Mouse (Mus musculus): ENCODE results near the gene Cabp1. TPM values are rescaled to one million over a fixed set of nuclear protein-coding genes. Genes with fewer than 3 reads are reported as not detected.
A peak's percentile ranks its signal among the peaks of the same experiment; 100 is the strongest.
"Not testable (repeated sequence)": the region's sequence is repeated elsewhere in the genome, so short reads cannot be mapped to it uniquely, and the experiment has no call there.

Gene Cabp1
- polyA plus RNA-seq, 1 experiment from 2014 or later: 23.1 TPM

DNA sequence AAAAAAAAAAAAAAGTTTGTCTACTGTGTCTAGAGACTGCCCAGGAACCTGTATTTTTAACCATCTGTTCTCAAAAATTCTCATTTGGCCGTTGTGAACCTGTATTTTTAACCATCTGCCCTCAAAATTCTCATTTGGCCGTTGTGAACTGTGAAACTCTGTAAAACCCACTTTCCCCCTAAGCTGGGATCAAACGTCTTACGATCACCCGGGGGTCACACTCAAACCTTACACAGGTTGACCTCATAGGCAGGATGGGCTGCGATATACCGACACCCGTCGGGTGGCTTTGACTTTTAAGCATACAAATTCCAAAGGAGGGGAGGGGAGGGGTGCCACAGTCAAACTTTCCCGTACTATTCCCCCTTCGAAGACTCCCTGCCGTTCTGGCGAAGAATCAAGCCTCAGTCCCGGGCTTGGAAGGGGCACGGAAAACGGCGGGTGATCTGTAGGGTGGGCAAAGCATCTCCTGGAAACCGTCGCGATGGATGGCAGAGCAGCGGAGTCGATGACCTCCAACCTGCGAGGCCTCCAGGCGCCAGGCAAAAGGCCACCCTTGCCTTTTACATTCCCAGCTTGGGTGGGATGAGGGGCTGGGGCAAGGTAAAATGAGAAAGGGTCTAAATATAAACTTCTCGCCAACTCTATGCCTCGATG is 37.1 kb downstream of the Cabp1 start:
- H3K4me1 ChIP-seq: peaks cover 61% of the 10 kb centered on the region
- WGBS: 2% methylated on average over 26 of the region's 26 CpGs
- peak overlapping the region; percentile 100; the same call in 1 of the 2 replicates for H3K27ac ChIP-seq (replicated peaks)

DNA sequence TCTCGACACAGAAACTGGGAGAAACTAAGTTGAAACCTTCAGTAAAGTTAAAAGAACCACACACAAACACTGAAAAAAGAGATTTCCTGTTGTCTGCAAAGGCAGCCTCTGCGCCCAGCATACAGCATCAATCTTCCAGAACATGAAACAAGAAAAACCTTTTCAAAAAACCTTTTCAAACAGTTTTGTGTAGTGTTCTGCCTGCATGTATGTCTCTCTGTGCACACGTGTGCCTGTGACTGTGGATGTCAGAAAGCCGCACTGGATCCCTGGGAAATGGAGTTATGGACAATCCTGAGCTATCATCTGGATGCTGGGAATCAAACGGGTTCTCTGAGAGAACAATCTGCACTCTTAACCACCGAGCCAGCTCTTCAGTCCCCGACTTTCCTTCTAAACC is 37.8 kb downstream of the Cabp1 start:
- H3K4me2 ChIP-seq: peak overlapping the region; percentile 94
- peaks cover 60% of the 10 kb centered on the region for H3K4me1 ChIP-seq
- no peak for ATAC-seq (ENCODE audit: low FRiP score)
- H3K9ac ChIP-seq (replicated peaks): peak overlapping the region; percentile 69
- WGBS: 64% methylated on average over 7 of the region's 7 CpGs
- H3K27ac ChIP-seq (replicated peaks): no peak overlapping the region
- no peaks in the 10 kb centered on the region for H3K36me3 ChIP-seq
- no peaks in the 10 kb centered on the region for H3K27me3 ChIP-seq (replicated peaks)
- no peaks in the 10 kb centered on the region for H3K9me3 ChIP-seq (replicated peaks)
- H3K4me3 ChIP-seq (replicated peaks): peak overlapping the region; percentile 58

More for the DNA sequence above, 37.1 kb downstream of the Cabp1 start:
- no peaks in the 10 kb centered on the region for H3K27me3 ChIP-seq (replicated peaks)
- no peaks in the 10 kb centered on the region for H3K36me3 ChIP-seq
- no peaks in the 10 kb centered on the region for H3K9me3 ChIP-seq (replicated peaks)
- no peak for ATAC-seq (ENCODE audit: low FRiP score)
- peak overlapping the region; percentile 58 for H3K4me3 ChIP-seq (replicated peaks)
- H3K9ac ChIP-seq (replicated peaks): peak overlapping the region; percentile 69
- H3K4me2 ChIP-seq: peak overlapping the region; percentile 94

DNA sequence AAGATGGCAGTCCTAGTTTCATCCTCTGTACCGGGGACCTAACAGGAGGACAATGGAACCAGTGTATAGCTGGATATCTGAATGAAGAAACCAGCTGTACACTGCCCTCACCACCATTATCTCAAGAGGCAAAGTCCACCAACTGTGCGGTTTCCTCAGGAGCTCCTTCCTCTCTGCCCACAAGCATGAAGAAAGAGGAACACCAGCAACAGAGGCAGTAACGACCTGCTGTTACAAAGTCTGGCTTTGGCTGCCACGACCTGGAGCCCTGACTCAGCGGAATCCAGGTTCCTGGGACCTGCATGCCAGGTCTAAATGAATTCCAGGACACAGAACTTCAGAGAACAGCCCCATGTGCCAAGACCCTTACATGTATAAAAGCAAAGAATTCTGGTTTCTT is 38.4 kb downstream of the Cabp1 start:
- no peaks in the 10 kb centered on the region for H3K9me3 ChIP-seq (replicated peaks)
- H3K4me2 ChIP-seq: peak overlapping the region; percentile 94
- WGBS: 36% methylated on average over 5 of the region's 5 CpGs
- peak overlapping the region; percentile 58 for H3K4me3 ChIP-seq (replicated peaks)
- peaks cover 58% of the 10 kb centered on the region for H3K4me1 ChIP-seq
- H3K9ac ChIP-seq (replicated peaks): peak overlapping the region; percentile 69
- H3K27me3 ChIP-seq (replicated peaks): no peaks in the 10 kb centered on the region
- ATAC-seq (ENCODE audit: low FRiP score): no peak
- no peak overlapping the region for H3K27ac ChIP-seq (replicated peaks)
- H3K36me3 ChIP-seq: peaks cover 3% of the 10 kb centered on the region

DNA sequence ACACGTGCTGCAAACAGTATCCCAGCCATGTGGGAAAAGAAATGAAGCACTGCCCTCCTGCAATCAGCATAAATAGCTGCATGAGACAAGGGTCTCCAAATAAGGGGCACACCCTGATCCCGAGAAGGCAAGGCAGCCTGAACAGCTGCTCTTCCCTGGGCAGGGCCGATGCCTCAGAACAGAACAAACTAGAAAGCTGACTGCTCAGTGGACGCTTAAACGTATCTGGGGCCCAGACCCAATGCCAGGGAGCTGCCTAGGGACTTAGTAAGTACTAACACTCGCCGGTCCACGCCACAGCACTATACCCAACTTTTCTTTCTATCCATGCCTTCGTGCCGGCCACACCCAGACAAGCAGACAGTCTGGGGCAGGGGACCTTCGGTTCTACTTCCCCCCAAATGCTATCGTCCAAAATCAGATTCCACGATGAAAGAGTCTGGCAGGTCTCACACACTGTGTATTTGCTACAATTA is 39.0 kb downstream of the Cabp1 start:
- Histone ChIP-seq H3K4me2 (peak overlapping the region; percentile 94), H3K4me3 (replicated peaks) (0 out of 2 replicates have a peak overlapping the region, but pooled peaks have one; percentile 4), H3K27me3 (replicated peaks) (no peaks in the 10 kb centered on the region), H3K4me1 (peaks cover 58% of the 10 kb centered on the region), H3K9me3 (replicated peaks) (no peaks in the 10 kb centered on the region), H3K27ac (replicated peaks) (no peak overlapping the region), H3K36me3 (peaks cover 10% of the 10 kb centered on the region), H3K9ac (replicated peaks) (peak overlapping the region; percentile 33; the same call in 1 of the 2 replicates)
- ATAC-seq (ENCODE audit: low FRiP score): no peak
- WGBS: 71% methylated on average over 13 of the region's 13 CpGs

DNA sequence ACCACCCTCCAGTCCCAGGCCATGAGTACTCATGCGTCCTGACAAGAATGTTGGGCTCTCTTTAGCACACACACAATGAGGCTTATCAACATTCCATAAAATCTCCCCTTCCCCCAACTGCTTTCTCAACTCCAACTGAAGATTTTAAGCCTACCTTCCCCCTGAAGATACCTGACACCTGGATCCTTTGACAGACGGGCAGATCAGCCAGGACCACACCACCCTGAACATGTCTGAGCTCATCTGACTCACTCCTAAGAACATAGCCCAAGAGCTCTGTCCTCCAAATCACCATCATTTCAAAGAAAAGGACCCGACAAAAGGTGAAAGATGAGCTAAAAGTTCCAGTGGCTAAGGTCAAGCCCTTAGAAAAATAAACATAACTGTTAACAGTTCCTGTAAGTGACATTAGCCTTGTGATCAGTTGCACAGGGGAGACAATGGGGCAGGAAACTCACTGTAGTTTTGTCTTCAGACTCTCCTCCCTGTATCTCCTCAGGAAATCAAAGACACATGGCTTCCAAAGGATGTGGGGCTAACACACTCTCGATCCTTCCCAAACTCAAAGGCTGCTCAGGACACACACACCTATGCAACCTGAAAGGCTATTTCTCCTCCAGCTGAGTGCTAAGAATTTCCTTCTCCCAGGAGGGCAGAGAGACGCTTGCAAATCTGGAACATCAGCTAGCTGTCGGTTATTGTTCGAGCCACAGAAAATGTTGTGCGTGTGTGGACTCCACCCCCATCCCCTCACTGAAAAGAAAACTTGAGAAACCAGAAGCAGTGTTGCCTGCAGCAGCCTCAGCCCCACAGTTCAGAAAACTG is 41.8 kb downstream of the Cabp1 start:
- H3K36me3 ChIP-seq: peaks cover 36% of the 10 kb centered on the region
- peaks cover 46% of the 10 kb centered on the region for H3K4me1 ChIP-seq
- no peaks in the 10 kb centered on the region for H3K9me3 ChIP-seq (replicated peaks)
- WGBS: 66% methylated on average over 8 of the region's 8 CpGs
- no peak overlapping the region for H3K27ac ChIP-seq (replicated peaks)
- no peak overlapping the region for H3K4me3 ChIP-seq (replicated peaks)
- no peak overlapping the region for H3K4me2 ChIP-seq
- no peak for ATAC-seq (ENCODE audit: low FRiP score)
- H3K9ac ChIP-seq (replicated peaks): no peak overlapping the region
- H3K27me3 ChIP-seq (replicated peaks): no peaks in the 10 kb centered on the region

DNA sequence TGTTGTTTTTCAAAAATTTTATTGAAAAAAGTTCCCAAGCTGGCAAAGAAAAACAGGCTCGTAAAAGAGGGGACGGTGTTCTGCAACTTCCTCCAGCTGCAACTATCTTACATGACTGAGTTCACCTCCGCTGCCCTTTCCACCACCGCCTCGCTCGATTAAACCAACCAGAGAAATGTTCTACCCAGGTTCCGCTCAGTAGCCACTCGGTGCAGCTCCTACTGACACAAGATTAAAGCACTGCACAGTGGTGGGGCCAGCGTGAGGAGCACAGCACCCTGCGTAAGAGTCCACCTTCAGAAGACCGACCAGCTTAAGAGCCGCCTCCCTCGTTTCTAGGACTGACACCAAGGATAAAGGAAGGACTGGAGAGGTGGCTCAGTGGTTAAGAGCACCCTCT is 42.7 kb downstream of the Cabp1 start:
- WGBS: 88% methylated on average over 13 of the region's 13 CpGs

DNA sequence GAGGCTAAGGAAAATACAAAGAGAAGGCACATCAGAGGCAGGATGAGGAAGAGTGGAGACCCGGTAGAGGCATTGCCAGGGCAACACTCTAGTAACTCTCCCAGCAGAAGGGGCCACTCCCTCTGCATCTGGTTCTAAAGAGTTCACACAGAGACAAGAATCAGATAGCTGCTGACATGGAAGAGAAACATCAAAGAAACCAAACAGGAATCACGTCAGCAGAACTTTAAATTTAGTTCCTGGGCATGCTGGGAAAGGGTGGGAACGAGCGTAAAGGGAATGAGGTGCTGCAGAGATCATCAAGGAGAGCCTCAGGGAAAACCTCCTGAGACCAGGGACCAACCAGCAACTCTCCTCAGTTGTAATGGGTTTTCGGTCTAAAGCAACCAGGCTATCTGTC is 43.2 kb downstream of the Cabp1 start:
- peaks cover 50% of the 10 kb centered on the region for H3K36me3 ChIP-seq
- H3K27me3 ChIP-seq (replicated peaks): no peaks in the 10 kb centered on the region
- no peak overlapping the region for H3K9ac ChIP-seq (replicated peaks)

More for the DNA sequence above, 42.7 kb downstream of the Cabp1 start:
- Histone ChIP-seq H3K9me3 (replicated peaks) (no peaks in the 10 kb centered on the region), H3K4me3 (replicated peaks) (no peak overlapping the region), H3K4me2 (no peak overlapping the region), H3K36me3 (peaks cover 45% of the 10 kb centered on the region), H3K27ac (replicated peaks) (no peak overlapping the region), H3K9ac (replicated peaks) (no peak overlapping the region), H3K27me3 (replicated peaks) (no peaks in the 10 kb centered on the region), H3K4me1 (peaks cover 37% of the 10 kb centered on the region)
- ATAC-seq (ENCODE audit: low FRiP score): no peak

DNA sequence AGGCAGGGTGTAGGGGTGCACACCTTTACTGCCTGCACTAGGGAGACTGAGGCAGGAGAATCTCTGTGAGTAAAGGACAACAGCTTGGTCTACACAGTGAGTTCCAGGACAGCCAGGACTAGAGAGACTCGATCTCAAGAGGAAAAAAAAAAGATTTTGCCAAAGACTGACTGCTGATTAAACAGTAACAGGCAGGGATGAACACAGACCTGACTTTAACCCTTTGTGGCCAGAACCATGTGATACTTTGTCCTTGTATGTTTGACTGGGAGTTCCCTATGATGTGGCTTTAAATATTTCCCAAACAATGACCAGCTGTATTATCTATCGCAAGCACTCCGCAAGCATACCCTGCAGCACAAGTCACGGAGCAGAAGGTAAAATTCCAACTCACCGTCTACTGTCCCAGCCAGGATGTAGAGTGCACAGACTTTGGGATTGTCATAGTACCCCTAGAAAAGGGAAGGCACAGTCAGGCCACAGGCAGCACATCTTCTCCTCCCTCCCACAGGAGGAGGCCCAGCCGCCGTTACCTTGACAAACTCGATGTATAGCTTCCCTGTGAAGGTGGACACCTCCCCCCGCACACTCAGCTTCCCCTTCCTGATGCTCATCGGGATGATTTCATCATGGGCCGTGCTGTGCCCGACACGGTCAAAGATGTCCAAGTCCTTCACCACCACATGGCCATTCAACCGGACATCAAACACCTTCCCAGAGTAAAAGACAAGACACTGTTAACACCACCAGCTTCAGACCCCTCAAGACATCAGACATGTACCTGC is 44.3 kb downstream of the Cabp1 start:
- no peaks in the 10 kb centered on the region for H3K27me3 ChIP-seq (replicated peaks)
- H3K9ac ChIP-seq (replicated peaks): no peak overlapping the region
- 96% methylated on average over 14 of the region's 14 CpGs for WGBS
- H3K27ac ChIP-seq (replicated peaks): no peak overlapping the region
- no peak overlapping the region for H3K4me3 ChIP-seq (replicated peaks)
- no peak overlapping the region for H3K4me2 ChIP-seq
- peaks cover 22% of the 10 kb centered on the region for H3K4me1 ChIP-seq
- peaks cover 58% of the 10 kb centered on the region for H3K36me3 ChIP-seq
- H3K9me3 ChIP-seq (replicated peaks): no peaks in the 10 kb centered on the region
- ATAC-seq (ENCODE audit: low FRiP score): no peak

More for the DNA sequence above, 43.2 kb downstream of the Cabp1 start:
- Histone ChIP-seq H3K4me2 (no peak overlapping the region), H3K9me3 (replicated peaks) (no peaks in the 10 kb centered on the region), H3K4me3 (replicated peaks) (no peak overlapping the region), H3K27ac (replicated peaks) (no peak overlapping the region), H3K4me1 (peaks cover 33% of the 10 kb centered on the region)
- 83% methylated on average over 5 of the region's 5 CpGs for WGBS
- no peak for ATAC-seq (ENCODE audit: low FRiP score)

DNA sequence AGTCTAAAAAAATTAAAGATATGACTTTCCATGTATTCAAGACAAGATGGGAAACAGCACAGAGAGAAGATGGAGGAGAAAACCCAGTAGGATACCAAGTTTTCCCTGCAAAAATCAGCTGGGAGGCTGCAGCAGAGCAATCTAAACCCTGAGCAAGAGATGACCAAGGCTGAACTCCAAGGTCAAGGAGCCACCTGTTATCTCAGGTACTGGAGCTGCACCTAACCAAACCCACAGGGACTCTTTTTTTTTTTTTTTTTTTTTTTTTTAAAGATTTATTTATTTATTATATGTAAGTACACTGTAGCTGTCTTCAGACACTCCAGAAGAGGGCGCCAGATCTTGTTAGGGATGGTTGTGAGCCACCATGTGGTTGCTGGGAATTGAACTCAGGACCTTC is 45.3 kb downstream of the Cabp1 start:
- not testable (repeated sequence) for H3K9me3 ChIP-seq (replicated peaks); H3K9ac ChIP-seq (replicated peaks); H3K27ac ChIP-seq (replicated peaks); H3K27me3 ChIP-seq (replicated peaks); ATAC-seq (ENCODE audit: low FRiP score); H3K4me2 ChIP-seq; H3K4me3 ChIP-seq (replicated peaks)
- H3K4me1 ChIP-seq: peaks cover 12% of the 10 kb centered on the region
- no CpG with 5 or more reads among the region's 1 CpGs for WGBS
- H3K36me3 ChIP-seq: peaks cover 65% of the 10 kb centered on the region

DNA sequence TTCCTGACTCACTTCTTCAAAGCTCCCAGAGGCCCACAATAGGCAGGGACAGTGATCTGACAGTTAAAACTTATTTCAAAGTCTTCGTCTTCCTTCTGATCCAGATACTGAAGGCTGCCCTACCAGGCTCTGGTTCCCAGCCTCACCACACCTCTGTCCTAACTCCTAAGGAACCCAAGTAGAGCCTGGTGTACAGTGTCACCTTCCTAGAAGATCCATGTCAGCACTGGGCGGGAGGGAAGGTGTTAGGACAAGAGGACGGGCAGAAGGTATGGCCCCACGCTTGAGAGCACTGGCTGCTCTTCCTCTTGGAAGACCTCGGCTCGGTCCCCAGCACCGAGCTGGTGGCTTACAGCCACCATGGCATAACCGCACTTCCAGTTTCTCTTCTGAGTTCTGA is 45.8 kb downstream of the Cabp1 start:
- peaks cover 10% of the 10 kb centered on the region for H3K4me1 ChIP-seq
- no peak overlapping the region for H3K4me2 ChIP-seq
- no peaks in the 10 kb centered on the region for H3K9me3 ChIP-seq (replicated peaks)
- no peak for ATAC-seq (ENCODE audit: low FRiP score)
- H3K27ac ChIP-seq (replicated peaks): no peak overlapping the region
- peaks cover 68% of the 10 kb centered on the region for H3K36me3 ChIP-seq
- H3K27me3 ChIP-seq (replicated peaks): no peaks in the 10 kb centered on the region
- WGBS: 96% methylated on average over 8 of the region's 8 CpGs
- no peak overlapping the region for H3K9ac ChIP-seq (replicated peaks)
- H3K4me3 ChIP-seq (replicated peaks): no peak overlapping the region

DNA sequence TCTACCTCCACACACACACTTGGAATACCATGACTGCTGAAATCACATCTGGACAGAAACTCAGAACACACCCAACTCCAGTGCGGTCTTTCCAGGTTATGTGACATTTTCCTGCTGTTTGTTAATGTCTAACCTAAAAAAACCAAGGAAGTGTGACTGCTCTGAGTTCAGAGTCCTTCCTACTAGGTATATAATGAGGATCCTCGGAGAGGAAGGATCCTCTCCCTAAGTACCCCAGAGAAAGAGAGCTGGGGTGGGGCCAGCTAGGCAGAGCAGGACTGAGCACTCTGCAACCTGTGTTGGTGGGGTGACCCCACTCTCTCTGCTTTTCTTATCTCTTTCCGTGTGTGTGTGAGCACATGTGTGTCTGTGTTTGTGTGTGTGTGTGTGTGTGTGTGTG is 46.8 kb downstream of the Cabp1 start:
- Histone ChIP-seq H3K27ac (replicated peaks) (no peak overlapping the region), H3K36me3 (peaks cover 68% of the 10 kb centered on the region), H3K9ac (replicated peaks) (no peak overlapping the region), H3K27me3 (replicated peaks) (no peaks in the 10 kb centered on the region), H3K4me2 (no peak overlapping the region), H3K9me3 (replicated peaks) (no peaks in the 10 kb centered on the region), H3K4me3 (replicated peaks) (no peak overlapping the region), H3K4me1 (peaks cover 8% of the 10 kb centered on the region)
- ATAC-seq (ENCODE audit: low FRiP score): no peak
- 92% methylated on average over 3 of the region's 3 CpGs for WGBS
